Mouse (Mus musculus): ENCODE measurements around the gene Ppp4r4. TPM values are rescaled to one million over a fixed set of nuclear protein-coding genes. Genes with fewer than 3 reads are reported as not detected.

Gene Ppp4r4
- polyA plus RNA-seq (2017; shearing (Covaris generic)): not detected

GRCm38 (mm10) chr12:103532020-103532648 lies at the start of gene Ppp4r4:
Gene Ppp4r4 (plus strand): TSS chr12:103532283.

GRCm38 (mm10) chr12:103631203-103631612 lies 99.1 kb downstream of the Ppp4r4 start, which contains the start of gene Serpina10:
Gene Serpina10 (minus strand): TSS chr12:103631444.

GRCm38 (mm10) chr12:103656848-103657626 lies 125.0 kb downstream of the Ppp4r4 start, which contains the start of gene Serpina6:
Gene Serpina6 (minus strand): TSS chr12:103657212.

Other genes with a start within 250 kb of the Ppp4r4 start
- gene Fam181a, start 221.3 kb upstream of the Ppp4r4 start, polyA plus RNA-seq (2017; shearing (Covaris generic)): not detected
- gene Asb2, start 176.3 kb upstream of the Ppp4r4 start, polyA plus RNA-seq (2017; shearing (Covaris generic)): not detected
- 1.3 TPM for gene Otub2, start 143.6 kb upstream of the Ppp4r4 start, polyA plus RNA-seq (2017; shearing (Covaris generic))
- 0.95 TPM for gene 9330161L09Rik, start 124.5 kb upstream of the Ppp4r4 start, polyA plus RNA-seq (2017; shearing (Covaris generic))
- gene Ddx24, start 106.5 kb upstream of the Ppp4r4 start, polyA plus RNA-seq (2017; shearing (Covaris generic)): 182 TPM
- 215 TPM for gene Ifi27, start 98.1 kb upstream of the Ppp4r4 start, polyA plus RNA-seq (2017; shearing (Covaris generic))
- gene Ifi27l2a, start 88.6 kb upstream of the Ppp4r4 start, polyA plus RNA-seq (2017; shearing (Covaris generic)): 200 TPM
- not detected for gene Ifi27l2b, start 75.1 kb upstream of the Ppp4r4 start, polyA plus RNA-seq (2017; shearing (Covaris generic))
- not detected for gene Serpina10, start 99.2 kb downstream of the Ppp4r4 start, polyA plus RNA-seq (2017; shearing (Covaris generic))
- not detected for gene Serpina6, start 124.9 kb downstream of the Ppp4r4 start, polyA plus RNA-seq (2017; shearing (Covaris generic))
- gene Serpina16, start 143.9 kb downstream of the Ppp4r4 start, polyA plus RNA-seq (2017; shearing (Covaris generic)): not detected
- gene Serpina1f, start 163.2 kb downstream of the Ppp4r4 start, polyA plus RNA-seq (2017; shearing (Covaris generic)): not detected
- not detected for gene Serpina1d, start 241.3 kb downstream of the Ppp4r4 start, polyA plus RNA-seq (2017; shearing (Covaris generic))

Measured in naive thymus-derived CD4-positive, alpha-beta T cell, adult 5 months (primary cell).